Mouse (Mus musculus) gastrocnemius, postnatal 25 days (tissue): ENCODE data around the gene Gm12248. TPM values are rescaled to one million over a fixed set of nuclear protein-coding genes. Genes with fewer than 3 reads are reported as not detected.

Experiments used
- DNase-seq: peaks from one replicate; pipeline ENCODE4 v3.0.0; 2022
- total RNA-seq, 2 experiments: library from RNA; stranded (reverse); gene quantifications; 1 replicate in 1 of 2; 2 replicates in 1 of 2; pipeline ENCODE4 v1.2.3; 2021

Gene Gm12248
- total RNA-seq, 2 experiments from 2014 or later = not detected

GRCm38 (mm10) chr11:58033635-58034034, 59.3 kb downstream of the Gm12248 start:
- peak; percentile 49 for DNase-seq

- DNase-seq = no peak
These were observed 61.8 kb downstream of the Gm12248 start for GRCm38 (mm10) chr11:58031176-58031575.

- no peak for DNase-seq
These were observed 63.1 kb downstream of the Gm12248 start for GRCm38 (mm10) chr11:58029869-58030268.

GRCm38 (mm10) chr11:58028981-58029380, 64.0 kb downstream of the Gm12248 start:
- no peak for DNase-seq

GRCm38 (mm10) chr11:58026860-58027259, 66.1 kb downstream of the Gm12248 start:
- DNase-seq = no peak

GRCm38 (mm10) chr11:58026337-58026736, 66.6 kb downstream of the Gm12248 start:
- DNase-seq = no peak

- DNase-seq = no peak
These were observed 67.1 kb downstream of the Gm12248 start for GRCm38 (mm10) chr11:58025881-58026280.

GRCm38 (mm10) chr11:58024671-58025070, 68.3 kb downstream of the Gm12248 start:
- DNase-seq = no peak

- no peak for DNase-seq
These were observed 68.7 kb downstream of the Gm12248 start for GRCm38 (mm10) chr11:58024271-58024670.

- DNase-seq = no peak
These were observed 71.3 kb downstream of the Gm12248 start for GRCm38 (mm10) chr11:58021618-58022017.

- DNase-seq = no peak
These were observed 71.8 kb downstream of the Gm12248 start for GRCm38 (mm10) chr11:58021095-58021494.

GRCm38 (mm10) chr11:58018701-58019100, 74.2 kb downstream of the Gm12248 start:
- DNase-seq = no peak

- no peak for DNase-seq
These were observed 74.6 kb downstream of the Gm12248 start for GRCm38 (mm10) chr11:58018287-58018686.

GRCm38 (mm10) chr11:58017422-58017821, 75.5 kb downstream of the Gm12248 start:
- DNase-seq = no peak

- DNase-seq = no peak
These were observed 76.6 kb downstream of the Gm12248 start for GRCm38 (mm10) chr11:58016371-58016770.

GRCm38 (mm10) chr11:58015339-58015738, 77.6 kb downstream of the Gm12248 start:
- no peak for DNase-seq

- no peak for DNase-seq
These were observed 78.3 kb downstream of the Gm12248 start for GRCm38 (mm10) chr11:58014604-58015003.

Other genes starting within 250 kb of the Gm12248 start
- gene Larp1, start 84.1 kb downstream of the Gm12248 start, total RNA-seq = 10 to 100 TPM; 69.1 to 85.8 TPM
- gene Cnot8, start 11.0 kb upstream of the Gm12248 start, total RNA-seq = 10 to 100 TPM; 28.5 to 30.6 TPM
- 1 to 10 TPM; 8.1 to 9.3 TPM for gene Gemin5, start 75.4 kb upstream of the Gm12248 start, total RNA-seq
- gene Mrpl22, start 78.5 kb upstream of the Gm12248 start, total RNA-seq = 10 to 100 TPM; 39.0 to 41.5 TPM
- gene Igtp, start 106.4 kb upstream of the Gm12248 start, total RNA-seq = 1 to 10 TPM; 3.6 to 4.3 TPM
- 1 to 10 TPM; 6.1 to 9.1 TPM for gene Irgm2, start 106.5 kb upstream of the Gm12248 start, total RNA-seq
- gene 4930438A08Rik, start 181.7 kb upstream of the Gm12248 start, total RNA-seq = not detected
- gene Zfp692, start 213.9 kb upstream of the Gm12248 start, total RNA-seq = 1 to 10 TPM; 2.7 to 4.3 TPM
- gene Zfp672, start 237.2 kb upstream of the Gm12248 start, total RNA-seq = 10 to 100 TPM; 37.7 to 40.6 TPM
- 10 to 100 TPM; 22.8 to 27.5 TPM for gene Sh3bp5l, start 237.6 kb upstream of the Gm12248 start, total RNA-seq